Mouse (Mus musculus): ENCODE data around the gene Ccdc96. TPM values are rescaled to one million over a fixed set of nuclear protein-coding genes. Genes with fewer than 3 reads are reported as not detected.
A peak's percentile ranks its signal among the peaks of the same experiment; 100 is the strongest.

The Ccdc96 gene
- polyA plus RNA-seq, 1 experiment: 0.42 TPM

GRCm38 (mm10) chr5:36462810-36463209 is 21.6 kb upstream of the Ccdc96 start:
- TF ChIP-seq POLR2A (IDR thresholded peaks at IDR 0.05; ENCODE audit: borderline replicate concordance, control insufficient read depth, low read depth, low read length) (no peak), CTCF (IDR thresholded peaks at IDR 0.05; ENCODE audit: control insufficient read depth, insufficient read depth, low read length) (peak; percentile 95)
- WGBS: 7% methylated on average over 7 of the region's 7 CpGs
- Histone ChIP-seq H3K4me1 (ENCODE audit: control insufficient read depth, insufficient read depth, low read length) (peaks cover 3% of the 10 kb centered on the region; the same call in 1 of the 2 replicates), H3K27ac (ENCODE audit: control insufficient read depth, insufficient read depth, low read depth, low read length, poor library complexity) (no peak overlapping the region), H3K4me3 (replicated peaks; ENCODE audit: control insufficient read depth, low read depth, low read length) (no peak overlapping the region)

- 63% methylated on average over 5 of the region's 5 CpGs for WGBS
- Histone ChIP-seq H3K4me1 (ENCODE audit: control insufficient read depth, insufficient read depth, low read length) (peaks cover 3% of the 10 kb centered on the region; the same call in 1 of the 2 replicates), H3K27ac (ENCODE audit: control insufficient read depth, insufficient read depth, low read depth, low read length, poor library complexity) (no peak overlapping the region), H3K4me3 (replicated peaks; ENCODE audit: control insufficient read depth, low read depth, low read length) (no peak overlapping the region)
- no peak for TF ChIP-seq POLR2A (IDR thresholded peaks at IDR 0.05; ENCODE audit: borderline replicate concordance, control insufficient read depth, low read depth, low read length)
- TF ChIP-seq CTCF (IDR thresholded peaks at IDR 0.05; ENCODE audit: control insufficient read depth, insufficient read depth, low read length): no peak
Measured at GRCm38 (mm10) chr5:36463391-36463790, 21.0 kb upstream of the Ccdc96 start.

- Histone ChIP-seq H3K4me3 (replicated peaks; ENCODE audit: control insufficient read depth, low read depth, low read length) (peak within 1 kb of the TSS; percentile 96), H3K4me1 (ENCODE audit: control insufficient read depth, insufficient read depth, low read length) (peaks cover 3% of the 10 kb centered on the region; the same call in 1 of the 2 replicates), H3K27ac (ENCODE audit: control insufficient read depth, insufficient read depth, low read depth, low read length, poor library complexity) (peak within 1 kb of the TSS; percentile 54)
- under 1% methylated on average over 68 of the region's 68 CpGs for WGBS
- TF ChIP-seq POLR2A (IDR thresholded peaks at IDR 0.05; ENCODE audit: borderline replicate concordance, control insufficient read depth, low read depth, low read length): peak; percentile 60; the same call in 1 of the 2 replicates
- TF ChIP-seq CTCF (IDR thresholded peaks at IDR 0.05; ENCODE audit: control insufficient read depth, insufficient read depth, low read length): no peak
Measured at GRCm38 (mm10) chr5:36464709-36465661, 19.4 kb upstream of the Ccdc96 start, which contains the start of gene Grpel1. Gene Grpel1, plus strand, starts transcription at chr5:36464998.

- 8% methylated on average over 8 of the region's 8 CpGs for WGBS
- TF ChIP-seq CTCF (IDR thresholded peaks at IDR 0.05; ENCODE audit: control insufficient read depth, insufficient read depth, low read length) (no peak), POLR2A (IDR thresholded peaks at IDR 0.05; ENCODE audit: borderline replicate concordance, control insufficient read depth, low read depth, low read length) (no peak)
- Histone ChIP-seq H3K27ac (ENCODE audit: control insufficient read depth, insufficient read depth, low read depth, low read length, poor library complexity) (no peak overlapping the region), H3K4me1 (ENCODE audit: control insufficient read depth, insufficient read depth, low read length) (peaks cover 3% of the 10 kb centered on the region; the same call in 1 of the 2 replicates), H3K4me3 (replicated peaks; ENCODE audit: control insufficient read depth, low read depth, low read length) (peak overlapping the region; percentile 96)
Measured at GRCm38 (mm10) chr5:36465889-36466288, 18.5 kb upstream of the Ccdc96 start.

GRCm38 (mm10) chr5:36471206-36471605 is 13.2 kb upstream of the Ccdc96 start:
- H3K4me1 ChIP-seq (ENCODE audit: control insufficient read depth, insufficient read depth, low read length): no peaks in the 10 kb centered on the region
- H3K4me3 ChIP-seq (replicated peaks; ENCODE audit: control insufficient read depth, low read depth, low read length): no peak overlapping the region
- no peak overlapping the region for H3K27ac ChIP-seq (ENCODE audit: control insufficient read depth, insufficient read depth, low read depth, low read length, poor library complexity)
- WGBS: 87% methylated on average over 8 of the region's 8 CpGs
- TF ChIP-seq POLR2A (IDR thresholded peaks at IDR 0.05; ENCODE audit: borderline replicate concordance, control insufficient read depth, low read depth, low read length) (no peak), CTCF (IDR thresholded peaks at IDR 0.05; ENCODE audit: control insufficient read depth, insufficient read depth, low read length) (no peak)

DNA sequence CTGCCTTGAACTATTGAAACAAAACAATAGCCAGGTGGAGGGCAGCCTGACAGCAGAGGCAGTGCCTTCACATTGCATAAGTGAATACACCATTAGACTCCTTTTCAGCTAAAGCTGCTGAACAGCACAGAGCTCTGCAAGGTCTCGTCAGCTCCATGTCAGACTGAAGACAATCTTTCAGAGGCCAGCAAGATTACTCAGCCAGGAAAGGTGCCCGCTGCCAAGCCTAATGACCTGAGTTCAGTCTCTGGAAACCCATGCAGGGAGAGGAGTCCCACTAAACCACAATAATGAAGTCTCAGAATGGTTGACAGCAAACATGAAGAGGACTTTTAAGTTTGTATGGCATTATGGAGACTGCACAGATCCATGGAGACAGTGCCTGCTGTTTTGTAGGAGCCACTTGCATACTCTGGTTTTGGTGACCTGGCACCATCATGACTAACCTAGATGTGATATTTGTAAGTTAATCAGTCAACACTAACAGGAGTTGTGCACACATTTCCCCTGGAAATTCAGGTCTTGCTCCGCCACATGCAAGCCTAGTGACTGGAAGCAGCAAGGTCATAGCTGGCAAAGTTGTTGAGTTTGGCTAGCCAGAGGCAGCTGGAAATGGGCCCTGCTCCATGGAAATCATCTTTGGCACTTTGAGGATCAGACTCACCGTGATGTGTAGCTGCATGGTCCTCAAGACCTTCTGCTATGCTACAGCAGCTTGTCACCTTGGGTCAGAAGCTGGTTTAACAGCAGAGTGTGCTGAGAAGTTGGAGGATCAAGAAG is 11.3 kb upstream of the Ccdc96 start:
- TF ChIP-seq POLR2A (IDR thresholded peaks at IDR 0.05; ENCODE audit: borderline replicate concordance, control insufficient read depth, low read depth, low read length): no peak
- no peak for TF ChIP-seq CTCF (IDR thresholded peaks at IDR 0.05; ENCODE audit: control insufficient read depth, insufficient read depth, low read length)
- WGBS: 79% methylated on average over 4 of the region's 4 CpGs

GRCm38 (mm10) chr5:36474283-36474682 is 10.1 kb upstream of the Ccdc96 start:
- WGBS: 89% methylated on average over 5 of the region's 5 CpGs
- no peak overlapping the region for H3K4me3 ChIP-seq (replicated peaks; ENCODE audit: control insufficient read depth, low read depth, low read length)
- H3K4me1 ChIP-seq (ENCODE audit: control insufficient read depth, insufficient read depth, low read length): peaks cover 12% of the 10 kb centered on the region
- TF ChIP-seq CTCF (IDR thresholded peaks at IDR 0.05; ENCODE audit: control insufficient read depth, insufficient read depth, low read length) (peak; percentile 89), POLR2A (IDR thresholded peaks at IDR 0.05; ENCODE audit: borderline replicate concordance, control insufficient read depth, low read depth, low read length) (no peak)
- H3K27ac ChIP-seq (ENCODE audit: control insufficient read depth, insufficient read depth, low read depth, low read length, poor library complexity): no peak overlapping the region

More for the DNA sequence above, 11.3 kb upstream of the Ccdc96 start:
- H3K4me3 ChIP-seq (replicated peaks; ENCODE audit: control insufficient read depth, low read depth, low read length): no peak overlapping the region
- no peak overlapping the region for H3K27ac ChIP-seq (ENCODE audit: control insufficient read depth, insufficient read depth, low read depth, low read length, poor library complexity)
- peaks cover 6% of the 10 kb centered on the region for H3K4me1 ChIP-seq (ENCODE audit: control insufficient read depth, insufficient read depth, low read length)

GRCm38 (mm10) chr5:36477486-36477885 is 6.9 kb upstream of the Ccdc96 start:
- Histone ChIP-seq H3K4me3 (replicated peaks; ENCODE audit: control insufficient read depth, low read depth, low read length) (no peak overlapping the region), H3K27ac (ENCODE audit: control insufficient read depth, insufficient read depth, low read depth, low read length, poor library complexity) (no peak overlapping the region), H3K4me1 (ENCODE audit: control insufficient read depth, insufficient read depth, low read length) (peaks cover 24% of the 10 kb centered on the region)
- TF ChIP-seq POLR2A (IDR thresholded peaks at IDR 0.05; ENCODE audit: borderline replicate concordance, control insufficient read depth, low read depth, low read length): no peak
- WGBS: 19% methylated on average over 3 of the region's 3 CpGs

Measured in bone marrow, adult 2 months (tissue).